Mouse (Mus musculus): ENCODE measurements at regions not wholly inside any gene's neighbourhood (a gene's known extent, or its start where the extent isn't known, plus 50 kb on each side); places are given as distances from the start of the nearest gene placed in this dataset.

GRCm38 (mm10) chr3:19904446-19905275, 52.2 kb upstream of the Cp start:
- H3K9ac ChIP-seq (replicated peaks) = no peak overlapping the region
- no peaks in the 10 kb centered on the region for H3K36me3 ChIP-seq (replicated peaks; ENCODE audit: control insufficient read depth, insufficient read depth, low read depth)
- peak; percentile 59 for TF ChIP-seq CTCF (IDR thresholded peaks at IDR 0.05; ENCODE audit: low read depth)
- TF ChIP-seq EP300 (IDR thresholded peaks at IDR 0.05; ENCODE audit: low read depth) = no peak
- no peak overlapping the region for H3K4me2 ChIP-seq (ENCODE audit: low read depth)
- H3K4me3 ChIP-seq (ENCODE audit: insufficient read depth in 1 of 2, low read depth in 2 of 2, low read length in 2 of 2) = no peak overlapping the region
- no peaks in the 10 kb centered on the region for H3K27me3 ChIP-seq (ENCODE audit: control insufficient read depth, insufficient read depth, low read length)
- ATAC-seq (ENCODE audit: insufficient read depth) (no peak), DNase-seq (ENCODE audit: low read depth in 3 of 3, low spot score in 3 of 3) (no peak)
- H3K27ac ChIP-seq = no peak overlapping the region
- no peaks in the 10 kb centered on the region for H3K4me1 ChIP-seq (replicated peaks; ENCODE audit: control insufficient read depth in 2 of 2, insufficient read depth in 2 of 2, low read length in 1 of 2)
- WGBS (ENCODE audit: insufficient replicate concordance) = 21% methylated on average over 5 of the region's 5 CpGs
- no peaks in the 10 kb centered on the region for H3K9me3 ChIP-seq (ENCODE audit: control insufficient read depth, low read length)

Data from liver, embryonic 14.5 days (tissue).